Comparison of ENCODE assay signal across 18 mouse cellular contexts in the genomic region with DNA sequence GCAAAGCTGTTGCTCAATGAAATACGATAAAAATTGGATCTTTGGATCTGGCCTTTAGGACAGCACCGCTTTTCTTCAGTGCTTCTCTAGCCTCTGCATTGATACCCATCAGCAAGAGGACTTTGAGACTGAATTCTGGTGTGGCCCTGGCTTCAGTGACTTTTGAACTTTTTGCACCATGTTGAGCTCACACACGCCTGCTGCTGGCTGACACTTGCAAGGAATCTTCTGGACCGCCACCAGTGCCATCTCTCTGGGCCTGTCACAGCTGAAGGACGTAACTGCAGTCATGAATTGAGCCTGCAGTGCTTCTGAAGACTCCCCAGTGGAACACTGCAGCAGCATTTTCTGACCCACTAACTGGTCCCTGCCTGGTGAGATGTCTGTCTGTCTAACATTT.
"Had no signal": no experiment of that assay in that cellular context is flagged by ENCODE, and none has a peak within 500 bp of the region (broad histone marks: within the 10 kb centered on the region; RNA-seq: fewer than 3 reads in every experiment).

No protein-coding gene starts in this region.

- H3K9me3 ChIP-seq: midbrain, embryonic 10.5 days; midbrain, embryonic 12.5 days; neural tube, embryonic 13.5 days; neural tube, embryonic 15.5 days had no signal

- H3K4me3 ChIP-seq: midbrain, embryonic 10.5 days; midbrain, embryonic 12.5 days; myocyte; neural tube, embryonic 13.5 days; neural tube, embryonic 15.5 days had no signal

- ATAC-seq: midbrain, embryonic 16.5 days had no signal

- DNase-seq: lung, embryonic 14.5 days; lung, postnatal 10 days; lung, postnatal 4 days; midbrain, embryonic 14.5 days; retina, postnatal 1 day; right cerebral cortex, adult 18-20 months; right cerebral cortex, postnatal 25 days; right cerebral cortex, postnatal 4 days; spleen, adult 18-20 months; thymus, adult 18-20 months; thymus, postnatal 14 days; thymus, postnatal 36 days had no signal

- H3K36me3 ChIP-seq: midbrain, embryonic 10.5 days; midbrain, embryonic 12.5 days; neural tube, embryonic 13.5 days; neural tube, embryonic 15.5 days had no signal

- H3K4me2 ChIP-seq: lung, embryonic 14.5 days; midbrain, embryonic 12.5 days; neural tube, embryonic 13.5 days; neural tube, embryonic 15.5 days had no signal

- H3K27ac ChIP-seq: midbrain, embryonic 10.5 days; midbrain, embryonic 12.5 days; neural tube, embryonic 13.5 days; neural tube, embryonic 15.5 days had no signal

- H3K9ac ChIP-seq: lung, embryonic 14.5 days; midbrain, embryonic 12.5 days; neural tube, embryonic 13.5 days; neural tube, embryonic 15.5 days had no signal
